Mouse (Mus musculus): Measurements from ENCODE around the gene Slc22a18.

Slc22a18 gene

GRCm38 (mm10) chr7:143473347-143474101 lies at the start of gene Slc22a18:
TSS of gene Slc22a18 (plus strand) at chr7:143473736.
- DNase-seq: peak; percentile 80

- DNase-seq: no peak
These were observed 45.3 kb upstream of the Slc22a18 start for GRCm38 (mm10) chr7:143428142-143428813.

DNA sequence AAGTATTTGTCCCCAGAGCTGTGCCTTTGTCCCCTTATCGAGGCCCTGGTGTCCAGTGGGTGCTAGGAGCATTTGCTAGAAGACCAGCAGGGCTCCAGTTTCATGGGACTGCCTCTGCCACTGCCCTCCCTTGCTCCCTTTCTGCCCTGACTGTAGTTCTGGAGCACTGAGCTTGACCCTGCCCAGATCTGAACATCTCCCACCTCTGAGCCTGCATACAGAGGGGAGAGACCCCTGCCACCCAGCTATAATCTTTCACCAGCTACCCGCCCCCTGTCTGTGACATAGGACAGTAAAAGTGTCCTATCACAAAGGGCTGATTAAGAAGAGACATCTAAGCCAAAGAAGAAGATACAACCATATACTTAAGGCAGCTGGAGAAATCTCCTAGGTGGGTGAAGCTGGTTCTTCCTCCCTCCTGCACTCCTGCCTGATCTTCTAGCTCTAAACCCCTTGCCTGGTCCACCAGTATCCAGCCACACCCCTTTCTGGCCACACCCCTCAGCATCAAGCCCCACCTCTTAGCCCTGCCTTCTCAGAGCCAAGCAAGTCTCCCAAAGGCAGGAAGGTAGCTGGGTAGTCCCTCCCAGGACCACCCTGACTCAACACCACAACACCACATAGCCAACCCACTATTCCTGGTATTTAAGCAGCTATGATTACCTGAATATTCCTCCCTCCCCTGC lies 44.6 kb upstream of the Slc22a18 start:
- DNase-seq: no peak

DNA sequence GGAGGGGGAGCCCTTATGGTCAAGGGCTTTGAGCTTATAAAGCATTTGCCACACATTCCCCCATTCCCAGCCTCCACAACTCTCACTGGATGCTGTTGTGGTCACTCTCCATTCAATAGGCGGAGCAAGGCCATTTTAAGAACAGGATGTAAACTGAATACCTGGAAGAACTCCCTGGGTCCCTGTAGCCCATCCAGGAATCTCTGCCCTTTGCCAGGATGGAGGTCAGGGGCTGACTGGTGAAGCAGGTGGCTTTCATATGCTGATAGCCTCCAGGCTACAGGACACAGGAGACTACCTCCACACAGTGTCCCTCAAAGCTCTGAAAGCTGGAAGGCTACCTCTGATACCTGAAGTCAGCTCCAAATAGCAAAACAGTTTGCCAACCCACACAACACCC lies 40.9 kb upstream of the Slc22a18 start:
- DNase-seq: no peak

DNA sequence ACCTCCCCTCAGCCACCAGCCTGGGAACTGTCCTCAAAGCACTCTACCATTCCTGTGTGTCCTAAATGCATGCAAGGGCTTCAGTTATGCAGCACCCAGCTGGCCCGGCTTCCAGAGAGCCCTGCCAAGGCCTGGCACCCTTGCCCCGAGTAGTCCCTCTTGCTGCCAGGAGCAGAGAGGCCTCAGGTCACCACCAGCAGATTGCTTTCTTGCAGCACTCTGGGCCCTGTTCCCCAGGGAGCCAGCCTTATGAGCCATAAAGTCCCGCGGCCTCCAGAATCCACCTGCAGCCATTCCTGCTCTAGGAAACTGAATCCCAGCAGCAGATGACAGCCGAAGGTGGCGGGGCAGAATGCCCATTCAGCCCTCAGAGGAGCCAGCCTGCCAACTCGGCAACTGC lies 40.2 kb upstream of the Slc22a18 start:
- DNase-seq: no peak

DNA sequence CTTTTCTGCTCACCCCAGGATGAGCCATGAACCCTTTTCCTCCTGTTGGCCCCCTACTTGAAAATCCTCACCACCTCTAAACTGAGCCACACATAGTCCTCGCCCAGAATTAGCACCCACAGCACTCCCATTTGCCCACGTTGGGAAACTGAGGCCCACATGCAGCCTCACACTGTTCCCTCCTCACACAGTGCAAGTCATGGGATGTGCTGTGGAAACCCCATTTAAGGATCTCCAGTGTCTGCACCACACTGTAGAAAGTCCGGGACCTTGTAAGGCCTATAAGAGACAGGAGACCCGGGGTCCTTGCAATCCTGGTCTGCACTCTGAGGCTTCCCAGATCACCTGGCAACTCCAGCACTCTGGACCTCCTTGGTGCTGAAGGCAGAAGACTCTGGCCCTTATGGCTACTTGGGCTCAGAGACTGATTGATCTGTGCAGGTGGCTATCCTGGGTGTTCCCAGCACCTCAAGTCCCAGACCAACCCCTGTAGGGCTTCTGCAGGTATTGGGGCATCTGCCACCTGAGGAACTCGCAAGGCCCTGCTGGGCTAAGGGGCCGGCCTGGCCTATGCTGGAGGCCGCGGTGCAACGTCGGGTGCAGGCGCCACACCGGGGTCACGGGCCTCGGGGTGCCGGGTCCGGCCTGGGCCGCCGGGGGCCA lies 36.2 kb upstream of the Slc22a18 start:
- no peak for DNase-seq

- no peak for DNase-seq
These were observed 35.5 kb upstream of the Slc22a18 start for GRCm38 (mm10) chr7:143437894-143438581.

DNA sequence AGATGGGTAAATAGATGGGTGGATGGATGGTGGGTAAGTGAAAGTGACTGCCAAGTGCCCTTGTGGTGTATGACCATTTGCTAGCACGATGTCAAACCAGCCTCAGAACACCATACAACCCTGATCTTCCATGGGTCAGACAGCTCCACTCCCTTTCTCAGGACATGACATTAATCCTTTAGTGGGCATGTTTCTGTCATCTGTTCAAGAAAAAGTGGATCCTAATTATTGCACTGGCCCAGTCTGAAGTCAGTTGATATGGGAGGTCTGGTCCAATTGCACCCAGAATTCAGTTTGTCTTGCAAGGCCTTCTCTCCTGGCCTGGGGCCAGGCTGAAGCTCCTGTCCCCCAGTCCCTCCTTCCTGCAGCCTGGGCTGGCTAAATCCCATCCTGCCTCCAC lies 34.6 kb upstream of the Slc22a18 start:
- no peak for DNase-seq

GRCm38 (mm10) chr7:143444580-143444954 lies 29.0 kb upstream of the Slc22a18 start:
- no peak for DNase-seq

DNA sequence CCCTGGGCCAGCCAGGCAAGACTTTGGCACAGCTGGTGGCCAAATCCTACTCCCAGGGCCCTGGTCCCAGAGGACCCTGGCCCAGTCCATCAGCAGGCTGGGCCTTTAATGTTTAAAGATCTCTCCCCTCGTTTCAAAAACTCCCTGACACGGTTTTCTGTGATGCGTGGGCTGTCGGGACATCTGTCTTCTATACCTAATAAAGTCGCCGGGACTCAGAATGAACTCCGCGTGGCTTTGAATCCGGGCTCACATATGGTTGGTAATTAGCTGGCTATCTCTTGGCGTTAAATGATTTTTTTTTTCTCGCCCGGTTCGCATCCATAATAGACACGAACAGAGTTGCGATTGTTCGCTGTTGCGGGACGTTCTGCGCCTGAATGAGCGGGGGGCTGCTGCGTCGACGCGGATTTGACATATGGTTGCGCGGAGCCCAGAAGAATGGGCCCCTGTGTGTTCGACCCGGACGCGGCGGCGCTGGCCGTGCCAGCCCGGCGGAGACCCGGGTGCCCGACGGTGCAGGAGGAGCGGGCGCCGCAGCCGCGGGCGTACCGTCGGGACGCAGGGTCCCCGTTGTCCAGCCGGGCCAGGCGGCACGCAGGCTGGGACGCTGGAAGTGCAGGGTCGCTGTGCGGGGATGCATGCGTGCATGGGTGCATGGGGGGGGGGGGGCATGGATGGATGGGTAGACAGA lies 28.4 kb upstream of the Slc22a18 start:
- DNase-seq: no peak

DNA sequence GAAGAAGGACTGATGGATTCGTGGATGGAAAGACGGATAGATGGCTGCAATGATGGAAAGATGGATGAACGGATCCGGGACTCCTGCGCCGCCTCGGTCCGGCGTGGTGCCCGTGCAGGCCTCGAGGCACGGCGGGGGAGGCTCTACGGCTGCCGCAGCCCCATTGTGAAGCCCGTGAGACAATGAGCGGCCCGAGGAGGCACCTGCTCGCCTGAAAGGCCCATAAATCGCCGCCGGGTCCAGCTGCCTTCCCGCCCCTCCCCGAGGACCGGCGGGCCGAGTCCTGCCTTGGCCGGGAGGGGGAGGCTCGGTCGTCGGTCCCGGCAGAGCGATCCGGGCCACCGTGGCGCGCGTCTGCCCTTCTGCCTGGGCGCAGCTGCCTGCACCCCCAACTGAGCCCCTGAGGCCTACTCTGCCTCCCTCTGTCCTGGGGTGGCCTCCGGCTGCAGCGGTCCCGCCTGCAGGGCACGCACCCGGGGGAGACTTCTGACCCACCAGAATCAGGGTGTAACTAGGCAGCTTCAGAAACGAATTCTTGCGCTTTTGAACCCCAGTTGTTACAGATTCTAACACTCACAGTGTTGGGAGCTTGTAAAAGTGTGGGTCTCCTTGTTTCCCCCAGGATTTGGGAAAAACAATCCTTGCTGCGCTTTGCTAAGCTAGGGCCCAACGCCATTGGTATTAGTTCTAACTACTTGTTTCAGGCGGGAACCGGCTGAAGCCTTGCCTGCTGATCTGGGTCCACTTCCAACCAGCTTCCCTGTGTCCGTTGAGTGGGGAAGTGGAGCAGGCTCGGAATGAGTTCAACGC lies 27.7 kb upstream of the Slc22a18 start:
- DNase-seq: no peak

- DNase-seq: no peak
These were observed 26.4 kb upstream of the Slc22a18 start for GRCm38 (mm10) chr7:143447130-143447529.

- no peak for DNase-seq
These were observed 14.6 kb upstream of the Slc22a18 start for GRCm38 (mm10) chr7:143458963-143459331.

- peak; percentile 44 for DNase-seq
These were observed 14.0 kb upstream of the Slc22a18 start for GRCm38 (mm10) chr7:143459332-143460211.

DNA sequence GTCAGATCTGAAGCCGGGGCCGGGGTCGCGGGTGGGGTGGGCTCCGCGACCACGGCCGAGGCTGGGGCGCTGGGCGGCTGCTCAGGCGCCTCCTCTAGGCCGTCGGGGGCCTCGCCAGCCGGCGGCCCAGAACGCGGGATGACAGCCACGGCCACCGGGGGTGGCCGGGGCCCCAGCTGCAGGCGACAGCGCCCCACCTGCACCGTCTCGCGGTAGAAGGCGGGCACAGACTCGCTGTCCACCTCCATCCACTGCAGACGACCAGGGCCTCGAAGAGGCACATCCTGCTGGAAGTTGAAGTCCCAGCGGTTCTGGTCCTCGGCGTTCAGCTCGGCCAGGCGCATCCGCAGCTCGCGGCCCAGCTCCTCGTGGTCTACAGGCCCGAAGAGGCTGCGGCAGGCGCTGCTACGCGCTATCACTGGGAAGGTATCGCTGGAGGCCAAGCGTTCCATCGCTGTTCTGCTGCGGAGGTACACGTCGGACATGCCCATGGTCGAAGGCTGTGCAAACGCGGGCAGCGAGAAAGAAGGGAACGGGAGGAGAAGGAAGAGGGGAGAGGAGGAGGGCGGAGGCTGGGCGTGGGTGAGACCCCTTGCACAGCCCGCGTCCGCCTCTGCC lies 13.2 kb upstream of the Slc22a18 start:
- no peak for DNase-seq

- DNase-seq: peak; percentile 94
These were observed 12.7 kb upstream of the Slc22a18 start, which contains the start of gene Cdkn1c for GRCm38 (mm10) chr7:143460874-143461273. TSS of gene Cdkn1c (minus strand) at chr7:143461050.

GRCm38 (mm10) chr7:143461294-143461870 lies 12.2 kb upstream of the Slc22a18 start:
- DNase-seq: no peak

DNA sequence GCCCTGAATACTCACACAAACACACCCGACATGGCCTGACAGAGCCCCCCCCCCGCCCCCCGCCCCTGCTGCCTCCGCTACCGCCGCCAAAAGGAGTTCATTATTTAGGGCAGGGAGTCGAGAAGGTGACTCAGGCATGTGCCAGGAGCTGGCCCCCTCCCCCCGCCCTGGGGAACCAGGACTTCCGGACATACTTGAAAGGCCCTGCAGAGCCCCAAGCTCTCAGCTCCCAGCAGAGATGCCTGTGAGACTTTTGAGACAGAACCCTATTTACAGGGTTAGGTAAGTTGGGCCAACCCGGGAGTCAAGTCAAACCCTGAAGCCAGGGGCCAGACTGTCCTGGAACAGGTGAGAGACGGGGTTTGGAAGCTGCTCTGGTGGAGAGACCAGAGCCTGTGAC lies 11.6 kb upstream of the Slc22a18 start:
- no peak for DNase-seq

- no peak for DNase-seq
These were observed 11.0 kb upstream of the Slc22a18 start for GRCm38 (mm10) chr7:143462516-143462915.
